Mouse (Mus musculus) layer of hippocampus, adult 2 months (tissue): ENCODE measurements at regions not wholly inside any gene's neighbourhood (a gene's known extent, or its start where the extent isn't known, plus 50 kb on each side); places are given as distances from the start of the nearest gene placed in this dataset.

Experiments
- DNase-seq, 2 experiments: peaks; one replicate each; pipeline ENCODE4 v3.0.0; 2022; ENCODE audit warnings: low spot score in 2 of 2
- H3K27ac ChIP-seq: fragments of 200-600 bp; 2 replicates; pipeline ENCODE4 v1.8.1; 2022
- H3K4me3 ChIP-seq: fragments of 200-600 bp; 2 replicates; pipeline ENCODE4 v1.8.1; 2022; ENCODE audit warnings: mild to moderate bottlenecking
- CTCF ChIP-seq: fragments of 200-600 bp; conservative IDR thresholded peaks from 2 replicates; pipeline ENCODE4 v1.8.1; 2022; ENCODE audit warnings: antibody characterized with exemption, mild to moderate bottlenecking, moderate library complexity

GRCm38 (mm10) chr15:63371328-63372023 is 473.5 kb downstream of the Gsdmc2 start:
- no peak for DNase-seq
- no peak overlapping the region for H3K4me3 ChIP-seq
- TF ChIP-seq CTCF: no peak
- H3K27ac ChIP-seq: no peak overlapping the region

GRCm38 (mm10) chr15:63364473-63364872 is 480.5 kb downstream of the Gsdmc2 start:
- Histone ChIP-seq H3K27ac (no peak overlapping the region), H3K4me3 (no peak overlapping the region)
- no peak for TF ChIP-seq CTCF
- DNase-seq: no peak

GRCm38 (mm10) chr15:63360402-63360801 is 484.6 kb downstream of the Gsdmc2 start:
- no peak overlapping the region for H3K27ac ChIP-seq

GRCm38 (mm10) chr15:63341730-63342129 is 503.2 kb downstream of the Gsdmc2 start:
- DNase-seq: no peak
- TF ChIP-seq CTCF: no peak
- no peak overlapping the region for H3K4me3 ChIP-seq
- no peak overlapping the region for H3K27ac ChIP-seq

More at GRCm38 (mm10) chr15:63360402-63360801, 484.6 kb downstream of the Gsdmc2 start:
- H3K4me3 ChIP-seq: no peak overlapping the region
- DNase-seq: peak in 1 of 2 experiments; percentile 4
- TF ChIP-seq CTCF: no peak

GRCm38 (mm10) chr15:63340322-63341060 is 504.5 kb downstream of the Gsdmc2 start:
- Histone ChIP-seq H3K4me3 (no peak overlapping the region), H3K27ac (no peak overlapping the region)
- TF ChIP-seq CTCF: peak; percentile 63
- peak; percentile 11 to 23 for DNase-seq

- no peak for DNase-seq
- H3K4me3 ChIP-seq: no peak overlapping the region
- H3K27ac ChIP-seq: no peak overlapping the region
- no peak for TF ChIP-seq CTCF
Measured at GRCm38 (mm10) chr15:63319666-63320065, 525.3 kb downstream of the Gsdmc2 start.

GRCm38 (mm10) chr15:63310426-63310825 is 534.6 kb downstream of the Gsdmc2 start:
- TF ChIP-seq CTCF: no peak
- Histone ChIP-seq H3K4me3 (no peak overlapping the region), H3K27ac (no peak overlapping the region)
- no peak for DNase-seq

GRCm38 (mm10) chr15:63299311-63299710 is 545.7 kb downstream of the Gsdmc2 start:
- no peak for TF ChIP-seq CTCF
- no peak for DNase-seq
- no peak overlapping the region for H3K4me3 ChIP-seq

GRCm38 (mm10) chr15:63288534-63288933 is 556.4 kb downstream of the Gsdmc2 start:
- Histone ChIP-seq H3K4me3 (no peak overlapping the region), H3K27ac (no peak overlapping the region)
- DNase-seq: no peak
- no peak for TF ChIP-seq CTCF

More at GRCm38 (mm10) chr15:63299311-63299710, 545.7 kb downstream of the Gsdmc2 start:
- no peak overlapping the region for H3K27ac ChIP-seq

- Histone ChIP-seq H3K4me3 (no peak overlapping the region), H3K27ac (no peak overlapping the region)
- TF ChIP-seq CTCF: no peak
- no peak for DNase-seq
Measured at GRCm38 (mm10) chr15:63286026-63286425, 559.0 kb downstream of the Gsdmc2 start.

- Histone ChIP-seq H3K4me3 (no peak overlapping the region), H3K27ac (no peak overlapping the region)
- TF ChIP-seq CTCF: no peak
- DNase-seq: no peak
Measured at GRCm38 (mm10) chr15:63270381-63270780, 574.6 kb downstream of the Gsdmc2 start.

- no peak overlapping the region for H3K27ac ChIP-seq
- TF ChIP-seq CTCF: no peak
- no peak overlapping the region for H3K4me3 ChIP-seq
- DNase-seq: no peak
Measured at GRCm38 (mm10) chr15:63265845-63266244, 579.1 kb downstream of the Gsdmc2 start.

GRCm38 (mm10) chr15:63255736-63256135 is 589.2 kb downstream of the Gsdmc2 start:
- no peak overlapping the region for H3K4me3 ChIP-seq
- no peak overlapping the region for H3K27ac ChIP-seq
- DNase-seq: no peak
- TF ChIP-seq CTCF: no peak
